Mouse (Mus musculus): Measurements from ENCODE around the gene Grin2b. TPM values are rescaled to one million over a fixed set of nuclear protein-coding genes. Genes with fewer than 3 reads are reported as not detected.

The Grin2b gene
- not detected in 2 replicates for total RNA-seq (2023)

GRCm38 (mm10) chr6:136173191-136173896 lies at the start of gene Grin2b:
TSS of gene Grin2b (minus strand) at chr6:136173511.

Other genes starting within 250 kb of the Grin2b start
- not detected in 2 replicates for gene Gm8994, start 154.0 kb upstream of the Grin2b start, total RNA-seq (2023)
- gene E330021D16Rik, start 242.1 kb upstream of the Grin2b start, total RNA-seq (2023), result not detected in 2 replicates